In the genomic region with DNA sequence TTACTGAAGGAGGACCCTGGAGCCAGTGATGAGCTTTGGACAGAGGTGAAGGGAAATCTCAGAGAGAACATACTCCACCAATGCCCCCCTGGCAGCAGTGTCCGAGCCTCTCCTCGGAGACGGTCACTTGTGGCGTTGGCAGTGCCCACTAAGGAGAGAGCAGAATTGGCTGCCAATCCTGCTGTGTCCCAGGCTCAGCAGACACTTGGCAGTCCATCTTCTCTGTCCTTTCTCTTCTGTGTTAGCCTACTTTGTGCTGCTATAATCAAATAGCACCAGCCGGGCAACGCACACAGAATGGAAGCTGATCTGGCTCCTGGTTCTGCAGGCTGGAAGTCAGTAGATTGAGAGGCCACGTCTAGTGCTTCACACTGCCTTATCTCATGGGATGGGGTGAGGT, we compare ENCODE assay signal across 15 mouse cellular contexts.
"Had no signal": no experiment of that assay in that cellular context is flagged by ENCODE, and none has a peak within 500 bp of the region (broad histone marks: within the 10 kb centered on the region; RNA-seq: fewer than 3 reads in every experiment).

No protein-coding gene starts in this region.

- H3K27ac ChIP-seq: layer of hippocampus, adult 2 months; limb, embryonic 10.5 days; liver, embryonic 15.5 days; stomach, embryonic 15.5 days had no signal

- H3K4me1 ChIP-seq: liver, embryonic 15.5 days had no signal

- ATAC-seq: lung, postnatal 0 days; midbrain, embryonic 16.5 days had no signal

- H3K9me3 ChIP-seq: limb, embryonic 10.5 days; liver, embryonic 15.5 days; stomach, embryonic 15.5 days had no signal

- H3K9ac ChIP-seq: liver, embryonic 15.5 days; stomach, embryonic 15.5 days had no signal

- H3K27me3 ChIP-seq: stomach, embryonic 15.5 days had no signal

- H3K36me3 ChIP-seq: limb, embryonic 10.5 days; liver, embryonic 15.5 days; stomach, embryonic 15.5 days had no signal

- H3K4me3 ChIP-seq: layer of hippocampus, adult 2 months; limb, embryonic 10.5 days; liver, embryonic 15.5 days; stomach, embryonic 15.5 days had no signal

- H3K4me2 ChIP-seq: liver, embryonic 11.5 days; liver, embryonic 15.5 days; midbrain, embryonic 11.5 days; stomach, embryonic 15.5 days had no signal

- DNase-seq: kidney, postnatal 10 days; kidney, postnatal 4 days; lung, adult 2 months; lung, postnatal 36 days; right cerebral cortex, postnatal 14 days; thymus, adult 2 months; thymus, postnatal 25 days had no signal
